Mouse (Mus musculus) limb, embryonic 10.5 days (tissue): ENCODE results near the gene Rangrf. TPM values are rescaled to one million over a fixed set of nuclear protein-coding genes. Genes with fewer than 3 reads are reported as not detected.

Experiments used
- DNase-seq: peaks from one replicate; pipeline ENCODE4 v3.0.0-alpha.2; 2017; ENCODE audit warnings: low spot score
- H3K27ac ChIP-seq: fragments of 300-500 bp; sonication (generic); 2 replicates; pipeline ENCODE4 v1.5.1; 2016; ENCODE audit warnings: mild to moderate bottlenecking
- H3K27me3 ChIP-seq: fragments of 300-500 bp; sonication (generic); 2 replicates; pipeline ENCODE4 v1.6.1; 2016; ENCODE audit warnings: low read depth, mild to moderate bottlenecking; ENCODE audit not compliant: poor library complexity, severe bottlenecking
- H3K36me3 ChIP-seq: fragments of 300-500 bp; sonication (generic); 2 replicates; pipeline ENCODE4 v1.6.1; 2016; ENCODE audit warnings: mild to moderate bottlenecking, moderate library complexity
- H3K4me1 ChIP-seq: fragments of 300-500 bp; sonication (generic); 2 replicates; pipeline ENCODE4 v1.6.1; 2016
- H3K4me3 ChIP-seq: fragments of 300-500 bp; sonication (generic); 2 replicates; pipeline ENCODE4 v1.5.1; 2016; ENCODE audit warnings: mild to moderate bottlenecking, moderate library complexity
- H3K9me3 ChIP-seq: fragments of 300-500 bp; sonication (generic); replicated peaks from 2 replicates; pipeline ENCODE4 v1.6.1; 2016; ENCODE audit warnings: mild to moderate bottlenecking
- WGBS: fragments of 180-500 bp; shearing (Covaris S2); methylation state at CpG from one replicate; pipeline ENCODE4 v1.1.7; 2016; 5-methylcytosine and 5-hydroxymethylcytosine counted together
- microRNA-seq: library from miRNA; unstranded; fragments of <30 nt; microRNA quantifications from one replicate; pipeline ENCODE4, GENCODE M21; 2017
- polyA plus RNA-seq: library from polyadenylated mRNA; unstranded; fragments of >200 nt; fragmentation: Nextera tagmentation; extraction: Ambion mirVana; gene quantifications from 2 replicates; pipeline ENCODE4 v1.2.1, GENCODE M21; 2016

The Rangrf gene
- polyA plus RNA-seq, 1 experiment from 2014 or later: 88.6 TPM

DNA sequence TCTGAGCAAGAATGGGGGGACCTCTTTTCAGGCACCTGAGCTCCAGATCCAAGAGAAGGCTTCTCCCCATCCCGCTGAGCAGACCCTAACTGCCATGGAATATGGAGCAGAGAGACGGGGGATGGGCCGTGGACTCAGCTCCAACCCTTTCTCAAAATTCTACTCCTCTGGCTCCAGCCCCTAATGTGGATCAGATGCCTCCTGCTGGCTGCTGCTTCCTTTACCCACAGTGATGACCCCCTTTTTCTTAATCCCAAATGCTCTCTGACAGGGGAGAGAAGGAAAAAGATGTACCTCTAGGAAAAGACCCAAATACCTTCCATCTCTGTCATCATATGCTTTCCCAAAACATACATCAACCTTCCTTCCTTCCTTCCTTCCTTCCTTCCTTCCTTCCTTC is 48.0 kb downstream of the Rangrf start, which contains the start of gene Odf4:
Odf4 (minus strand) TSS at position 101 of the 400 bp plus-strand sequence.
- WGBS: 83% methylated on average over 3 of the region's 3 CpGs

DNA sequence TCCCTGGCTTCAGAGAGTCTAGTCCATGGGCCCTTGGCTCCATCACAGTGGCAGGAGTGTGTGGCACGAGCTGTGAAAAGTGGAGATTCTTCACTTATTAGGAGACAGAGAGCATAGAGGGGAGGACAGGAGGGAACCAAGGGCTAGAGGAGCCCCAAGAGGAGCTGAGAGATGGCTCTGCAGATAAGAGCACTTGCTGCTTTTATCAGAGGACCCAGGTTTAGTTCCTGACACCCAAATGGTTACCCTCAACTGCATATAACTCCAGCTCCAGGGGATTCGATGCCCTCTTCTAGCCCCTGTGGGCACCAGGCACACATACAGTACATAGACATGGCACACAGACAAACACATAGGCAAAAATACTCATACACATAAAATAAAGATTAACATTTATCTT is 50.2 kb downstream of the Rangrf start:
- Histone ChIP-seq H3K27ac (no peak overlapping the region), H3K9me3 (no peaks in the 10 kb centered on the region), H3K4me1 (peaks cover 3% of the 10 kb centered on the region; the same call in 1 of the 2 replicates), H3K27me3 (no peaks in the 10 kb centered on the region), H3K36me3 (no peaks in the 10 kb centered on the region), H3K4me3 (no peak overlapping the region)
- DNase-seq: no peak
- 87% methylated on average over 2 of the region's 2 CpGs for whole genome bisulfite sequencing

More for the DNA sequence above, 48.0 kb downstream of the Rangrf start, which contains the start of gene Odf4:
- no peak for DNase-seq
- Histone ChIP-seq H3K36me3 (no peaks in the 10 kb centered on the region), H3K9me3 (no peaks in the 10 kb centered on the region), H3K27me3 (no peaks in the 10 kb centered on the region), H3K27ac (no peak within 1 kb of the TSS), H3K4me1 (peaks cover 3% of the 10 kb centered on the region; the same call in 1 of the 2 replicates), H3K4me3 (no peak within 1 kb of the TSS)

DNA sequence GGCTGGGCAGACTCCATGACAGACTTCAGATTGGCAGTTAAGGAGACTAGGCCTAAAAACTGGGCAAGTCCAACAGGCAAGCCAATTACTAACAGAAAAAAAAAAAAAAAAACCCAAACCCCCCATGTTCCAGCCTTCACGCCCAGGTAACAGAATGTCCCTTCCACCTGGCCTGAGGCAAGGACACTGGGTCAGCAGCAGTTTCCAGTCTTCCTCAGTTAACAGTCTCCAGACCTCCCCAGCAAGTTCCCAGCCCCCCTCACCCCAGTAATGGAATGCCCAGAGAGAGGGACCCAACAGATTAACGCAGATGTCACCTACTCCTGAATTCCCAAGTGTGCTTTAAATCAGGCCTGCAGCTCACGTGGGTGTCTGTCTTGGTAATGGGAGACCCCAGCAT is 51.8 kb downstream of the Rangrf start:
- H3K4me1 ChIP-seq: peaks cover 3% of the 10 kb centered on the region; the same call in 1 of the 2 replicates
- no peak for DNase-seq
- H3K4me3 ChIP-seq: no peak overlapping the region
- no peaks in the 10 kb centered on the region for H3K36me3 ChIP-seq
- H3K27me3 ChIP-seq: no peaks in the 10 kb centered on the region
- no peaks in the 10 kb centered on the region for H3K9me3 ChIP-seq
- 43% methylated on average over 3 of the region's 3 CpGs for WGBS
- no peak overlapping the region for H3K27ac ChIP-seq

Small RNA genes lying within 50 kb of the gene (microRNA-seq; reads per million reads assigned to microRNA genes)
- gene Mir3062: 9.7 reads per million, percentile 18 among the genes with 10 or more reads in this experiment

Other genes with a start within 250 kb of the Rangrf start
- gene Ndel1, start 103.3 kb downstream of the Rangrf start, polyA plus RNA-seq: 52.6 and 61.8 TPM in 2 replicates
- 0.04 and 0.09 TPM in 2 replicates for gene Rnf222, start 86.6 kb downstream of the Rangrf start, polyA plus RNA-seq
- 1,058 and 1,266 TPM in 2 replicates for gene Rpl26, start 73.6 kb downstream of the Rangrf start, polyA plus RNA-seq
- not detected in 2 replicates for gene Odf4, start 48.1 kb downstream of the Rangrf start, polyA plus RNA-seq
- gene Arhgef15, start 17.7 kb downstream of the Rangrf start, polyA plus RNA-seq: 8.0 and 9.0 TPM in 2 replicates
- 2.4 and 3.2 TPM in 2 replicates for gene Slc25a35, start 7.1 kb downstream of the Rangrf start, polyA plus RNA-seq
- 66.5 and 70.0 TPM in 2 replicates for gene Pfas, start 33.3 kb upstream of the Rangrf start, polyA plus RNA-seq
- gene Ctc1, start 40.7 kb upstream of the Rangrf start, polyA plus RNA-seq: 103 and 104 TPM in 2 replicates
- gene Aurkb, start 70.5 kb upstream of the Rangrf start, polyA plus RNA-seq: 214 and 217 TPM in 2 replicates
- 5.3 and 6.0 TPM in 2 replicates for gene Borcs6, start 84.5 kb upstream of the Rangrf start, polyA plus RNA-seq
- 35.8 and 38.6 TPM in 2 replicates for gene Tmem107, start 95.6 kb upstream of the Rangrf start, polyA plus RNA-seq
- gene Vamp2, start 113.3 kb upstream of the Rangrf start, polyA plus RNA-seq: 51.1 and 72.1 TPM in 2 replicates
- 10.3 and 10.8 TPM in 2 replicates for gene Per1, start 120.0 kb upstream of the Rangrf start, polyA plus RNA-seq
- gene Hes7, start 145.2 kb upstream of the Rangrf start, polyA plus RNA-seq: 0.53 and 0.90 TPM in 2 replicates
- gene 9130213A22Rik, start 147.4 kb upstream of the Rangrf start, polyA plus RNA-seq: 0.15 and 0.29 TPM in 2 replicates
- 0.28 and 0.39 TPM in 2 replicates for gene Aloxe3, start 150.7 kb upstream of the Rangrf start, polyA plus RNA-seq
- gene Alox12b, start 181.8 kb upstream of the Rangrf start, polyA plus RNA-seq: 0.05 TPM in 1 of 2 replicates, not detected in the other
- gene Alox8, start 222.7 kb upstream of the Rangrf start, polyA plus RNA-seq: 0.15 TPM in 1 of 2 replicates, not detected in the other